Mouse (Mus musculus) midbrain, embryonic 15.5 days (tissue): Measurements from ENCODE around the gene Map2k5. TPM values are rescaled to one million over a fixed set of nuclear protein-coding genes. Genes with fewer than 3 reads are reported as not detected.

ENCODE experiments used
- ATAC-seq: fragments of 200-750 bp; cut with Nextera tagmentation; replicated peaks from 2 replicates; pipeline ENCODE4 v1.8.0; 2017; ENCODE audit warnings: moderate TSS enrichment
- H3K27ac ChIP-seq: fragments of 300-500 bp; sonication (generic); 2 replicates; pipeline ENCODE4 v1.5.1; 2015; ENCODE audit warnings: mild to moderate bottlenecking, inconsistent platforms
- H3K27me3 ChIP-seq: fragments of 300-500 bp; sonication (generic); replicated peaks from 2 replicates; pipeline ENCODE4 v1.6.1; 2015; ENCODE audit warnings: inconsistent platforms
- H3K36me3 ChIP-seq: fragments of 300-500 bp; sonication (generic); replicated peaks from 2 replicates; pipeline ENCODE4 v1.6.1; 2015; ENCODE audit warnings: inconsistent platforms
- H3K4me1 ChIP-seq: fragments of 300-500 bp; sonication (generic); 2 replicates; pipeline ENCODE4 v1.6.1; 2015; ENCODE audit warnings: inconsistent platforms
- H3K4me2 ChIP-seq: fragments of 300-500 bp; sonication (generic); 2 replicates; pipeline ENCODE4 v1.6.1; 2015; ENCODE audit warnings: inconsistent platforms, mild to moderate bottlenecking, moderate library complexity
- H3K4me3 ChIP-seq: fragments of 300-500 bp; sonication (generic); 2 replicates; pipeline ENCODE4 v1.5.1; 2015; ENCODE audit warnings: mild to moderate bottlenecking, inconsistent platforms
- H3K9ac ChIP-seq: fragments of 300-500 bp; sonication (generic); 2 replicates; pipeline ENCODE4 v1.6.1; 2015; ENCODE audit warnings: mild to moderate bottlenecking, inconsistent platforms
- H3K9me3 ChIP-seq: fragments of 300-500 bp; sonication (generic); 2 replicates; pipeline ENCODE4 v1.6.1; 2016; ENCODE audit warnings: inconsistent platforms
- WGBS: fragments of 180-500 bp; shearing (Covaris S2); methylation state at CpG from one replicate; pipeline ENCODE4 v1.1.7; 2015; ENCODE audit warnings: mixed read lengths; 5-methylcytosine and 5-hydroxymethylcytosine counted together
- polyA plus RNA-seq: library from polyadenylated mRNA; unstranded; fragments of >200 nt; fragmentation: Nextera tagmentation; extraction: Ambion mirVana; gene quantifications from 2 replicates; pipeline ENCODE4 v1.2.1, GENCODE M21; 2015

The Map2k5 gene
- polyA plus RNA-seq, 1 experiment from 2014 or later, result 38.7 TPM

DNA sequence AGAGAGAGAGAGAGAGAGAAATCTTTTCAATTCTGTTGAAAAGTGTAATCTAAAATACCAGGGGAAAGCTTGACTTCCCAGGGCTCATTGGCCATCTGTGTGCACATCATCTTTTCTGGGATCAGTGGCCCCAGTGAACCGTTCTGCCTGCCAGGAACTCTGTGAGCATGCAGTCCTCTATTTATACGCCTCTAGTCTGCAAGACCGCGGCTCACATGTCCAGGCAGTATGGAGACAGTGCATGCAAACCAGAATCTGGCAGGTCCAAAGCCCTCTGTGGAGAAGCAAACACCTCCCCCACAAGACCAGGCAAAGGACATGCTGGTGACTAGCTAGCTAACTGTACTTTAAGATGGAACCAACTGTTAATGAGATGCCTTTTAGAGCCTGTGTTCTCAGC is 41.9 kb downstream of the Map2k5 start:
- Histone ChIP-seq H3K4me1 (peaks cover 24% of the 10 kb centered on the region), H3K27ac (no peak overlapping the region), H3K9ac (no peak overlapping the region), H3K4me2 (no peak overlapping the region), H3K36me3 (no peaks in the 10 kb centered on the region), H3K9me3 (no peaks in the 10 kb centered on the region), H3K4me3 (no peak overlapping the region), H3K27me3 (no peaks in the 10 kb centered on the region)
- 91% methylated on average over 4 of the region's 4 CpGs for WGBS
- ATAC-seq, result no peak

- no peak overlapping the region for H3K4me2 ChIP-seq
- no peak overlapping the region for H3K27ac ChIP-seq
- H3K9ac ChIP-seq, result no peak overlapping the region
- no peaks in the 10 kb centered on the region for H3K36me3 ChIP-seq
- peaks cover 3% of the 10 kb centered on the region; the same call in 1 of the 2 replicates for H3K4me1 ChIP-seq
- no peaks in the 10 kb centered on the region for H3K27me3 ChIP-seq
- WGBS, result 97% methylated on average over 2 of the region's 2 CpGs
- no peak overlapping the region for H3K4me3 ChIP-seq
- no peaks in the 10 kb centered on the region for H3K9me3 ChIP-seq
- no peak for ATAC-seq
Observed at GRCm38 (mm10) chr9:63333074-63333473, 44.6 kb downstream of the Map2k5 start.

DNA sequence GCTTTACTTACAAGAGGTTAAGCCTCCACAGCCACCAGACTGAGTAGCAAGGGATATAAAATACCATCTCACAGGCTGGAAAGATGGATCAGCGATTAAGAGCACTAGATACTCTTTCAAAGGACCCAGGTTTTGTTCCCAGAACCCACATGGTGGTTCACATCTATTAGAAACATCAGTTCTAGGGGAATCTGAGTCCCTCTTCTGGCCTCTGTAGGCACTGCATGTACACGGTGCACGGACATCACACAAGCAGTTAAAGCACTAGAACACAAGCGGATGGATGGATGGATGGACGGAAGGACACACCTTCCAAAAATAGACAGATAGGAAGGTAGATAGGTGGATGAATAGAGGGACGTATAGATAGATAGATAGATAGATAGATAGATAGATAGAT is 46.5 kb downstream of the Map2k5 start:
- Histone ChIP-seq H3K36me3 (no peaks in the 10 kb centered on the region), H3K4me2 (no peak overlapping the region), H3K9me3 (no peaks in the 10 kb centered on the region), H3K9ac (no peak overlapping the region), H3K27me3 (no peaks in the 10 kb centered on the region), H3K4me3 (no peak overlapping the region), H3K4me1 (no peaks in the 10 kb centered on the region), H3K27ac (no peak overlapping the region)
- ATAC-seq, result no peak
- 95% methylated on average over 6 of the region's 6 CpGs for WGBS

DNA sequence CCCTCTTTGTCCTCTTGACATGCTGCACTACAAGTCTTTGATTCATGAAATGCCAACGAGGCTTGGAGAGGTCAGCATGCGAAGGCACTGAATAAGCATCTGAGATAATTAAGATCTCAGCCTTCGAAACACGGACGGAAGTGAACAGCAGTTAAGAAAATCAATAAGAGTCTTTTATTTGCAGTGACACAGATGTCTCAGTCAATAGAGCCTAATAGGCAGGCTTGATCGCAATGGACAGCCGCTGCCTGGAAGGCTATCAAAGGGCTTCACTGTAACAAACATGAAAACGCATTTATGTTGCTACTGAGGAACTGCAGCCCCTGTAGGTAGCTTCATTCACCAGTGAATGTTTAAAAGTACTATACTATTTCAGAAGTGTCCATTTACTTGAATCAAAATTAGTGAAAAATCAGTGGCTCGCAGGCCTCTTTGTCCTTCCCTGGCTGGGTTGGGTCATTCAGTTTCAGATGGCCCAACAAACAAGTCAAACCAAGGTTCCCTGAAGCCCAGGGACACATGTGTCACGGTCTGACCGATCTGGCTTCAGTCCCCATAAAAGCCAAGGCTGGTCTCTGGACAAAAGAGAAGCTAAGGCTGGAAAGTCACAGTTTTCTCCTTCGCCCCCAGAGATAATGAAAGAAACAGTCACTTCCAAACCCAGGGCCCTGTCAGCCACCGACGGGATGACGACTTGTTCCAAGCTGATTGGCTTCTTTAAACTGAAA is 48.6 kb downstream of the Map2k5 start:
- Histone ChIP-seq H3K27ac (no peak overlapping the region), H3K9me3 (no peaks in the 10 kb centered on the region), H3K4me1 (no peaks in the 10 kb centered on the region), H3K9ac (no peak overlapping the region), H3K27me3 (no peaks in the 10 kb centered on the region), H3K36me3 (no peaks in the 10 kb centered on the region), H3K4me2 (no peak overlapping the region), H3K4me3 (no peak overlapping the region)
- no peak for ATAC-seq
- 42% methylated on average over 15 of the region's 15 CpGs for WGBS

- H3K27ac ChIP-seq, result no peak overlapping the region
- no peak overlapping the region for H3K4me3 ChIP-seq
- no peaks in the 10 kb centered on the region for H3K4me1 ChIP-seq
- H3K27me3 ChIP-seq, result no peaks in the 10 kb centered on the region
- no peak for ATAC-seq
- no peak overlapping the region for H3K9ac ChIP-seq
- no peak overlapping the region for H3K4me2 ChIP-seq
- H3K9me3 ChIP-seq, result no peaks in the 10 kb centered on the region
- no peaks in the 10 kb centered on the region for H3K36me3 ChIP-seq
Observed at GRCm38 (mm10) chr9:63315231-63315630, 62.5 kb downstream of the Map2k5 start.

GRCm38 (mm10) chr9:63314126-63314525 is 63.6 kb downstream of the Map2k5 start:
- Histone ChIP-seq H3K9ac (no peak overlapping the region), H3K4me2 (no peak overlapping the region), H3K27ac (no peak overlapping the region), H3K4me1 (no peaks in the 10 kb centered on the region), H3K9me3 (no peaks in the 10 kb centered on the region), H3K27me3 (no peaks in the 10 kb centered on the region), H3K4me3 (no peak overlapping the region), H3K36me3 (no peaks in the 10 kb centered on the region)
- 76% methylated on average over 4 of the region's 4 CpGs for WGBS
- ATAC-seq, result no peak

GRCm38 (mm10) chr9:63309956-63310355 is 67.7 kb downstream of the Map2k5 start:
- ATAC-seq, result no peak
- H3K9ac ChIP-seq, result no peak overlapping the region
- WGBS, result 83% methylated on average over 6 of the region's 6 CpGs

DNA sequence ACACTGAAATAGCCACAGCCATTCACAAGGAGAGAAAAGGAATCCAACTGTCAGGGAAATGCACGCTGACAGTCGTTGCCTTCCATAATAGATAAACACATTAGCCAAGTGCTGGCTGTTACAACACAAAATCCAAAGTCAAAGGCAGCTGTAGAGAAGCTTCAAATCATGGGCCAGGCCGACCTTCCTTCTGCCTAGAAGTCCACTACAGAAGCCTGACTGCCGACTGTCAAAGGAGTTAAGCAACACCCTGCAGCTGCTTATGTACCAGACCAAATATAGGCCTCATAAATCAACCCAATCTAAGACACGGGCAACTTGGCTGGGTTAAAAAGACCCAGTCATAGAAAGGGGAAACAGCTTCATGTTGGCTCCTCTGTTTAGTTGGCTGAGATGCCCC is 68.7 kb downstream of the Map2k5 start:
- 53% methylated on average over 5 of the region's 5 CpGs for WGBS

More at GRCm38 (mm10) chr9:63309956-63310355, 67.7 kb downstream of the Map2k5 start:
- Histone ChIP-seq H3K4me3 (no peak overlapping the region), H3K9me3 (no peaks in the 10 kb centered on the region), H3K27ac (no peak overlapping the region), H3K36me3 (no peaks in the 10 kb centered on the region), H3K27me3 (no peaks in the 10 kb centered on the region), H3K4me1 (peaks cover 11% of the 10 kb centered on the region; the same call in 1 of the 2 replicates), H3K4me2 (no peak overlapping the region)

GRCm38 (mm10) chr9:63308441-63308840 is 69.3 kb downstream of the Map2k5 start:
- Histone ChIP-seq H3K9me3 (no peaks in the 10 kb centered on the region), H3K4me3 (no peak overlapping the region), H3K4me1 (peaks cover 11% of the 10 kb centered on the region; the same call in 1 of the 2 replicates), H3K9ac (no peak overlapping the region), H3K27me3 (no peaks in the 10 kb centered on the region), H3K36me3 (no peaks in the 10 kb centered on the region), H3K27ac (no peak overlapping the region), H3K4me2 (no peak overlapping the region)
- WGBS, result 35% methylated on average over 4 of the region's 4 CpGs
- ATAC-seq, result no peak

More for the DNA sequence above, 68.7 kb downstream of the Map2k5 start:
- H3K9me3 ChIP-seq, result no peaks in the 10 kb centered on the region
- H3K36me3 ChIP-seq, result no peaks in the 10 kb centered on the region
- no peak overlapping the region for H3K4me2 ChIP-seq
- H3K27me3 ChIP-seq, result no peaks in the 10 kb centered on the region
- H3K4me1 ChIP-seq, result peaks cover 11% of the 10 kb centered on the region; the same call in 1 of the 2 replicates
- H3K4me3 ChIP-seq, result no peak overlapping the region
- H3K27ac ChIP-seq, result no peak overlapping the region
- no peak for ATAC-seq
- no peak overlapping the region for H3K9ac ChIP-seq

GRCm38 (mm10) chr9:63302511-63302910 is 75.2 kb downstream of the Map2k5 start:
- WGBS, result 93% methylated on average over 4 of the region's 4 CpGs

GRCm38 (mm10) chr9:63298656-63299055 is 79.0 kb downstream of the Map2k5 start:
- no peak overlapping the region for H3K4me3 ChIP-seq

More at GRCm38 (mm10) chr9:63302511-63302910, 75.2 kb downstream of the Map2k5 start:
- Histone ChIP-seq H3K27ac (no peak overlapping the region), H3K4me3 (no peak overlapping the region), H3K4me2 (no peak overlapping the region), H3K9ac (no peak overlapping the region), H3K4me1 (no peaks in the 10 kb centered on the region), H3K27me3 (no peaks in the 10 kb centered on the region), H3K9me3 (no peaks in the 10 kb centered on the region), H3K36me3 (no peaks in the 10 kb centered on the region)
- no peak for ATAC-seq

DNA sequence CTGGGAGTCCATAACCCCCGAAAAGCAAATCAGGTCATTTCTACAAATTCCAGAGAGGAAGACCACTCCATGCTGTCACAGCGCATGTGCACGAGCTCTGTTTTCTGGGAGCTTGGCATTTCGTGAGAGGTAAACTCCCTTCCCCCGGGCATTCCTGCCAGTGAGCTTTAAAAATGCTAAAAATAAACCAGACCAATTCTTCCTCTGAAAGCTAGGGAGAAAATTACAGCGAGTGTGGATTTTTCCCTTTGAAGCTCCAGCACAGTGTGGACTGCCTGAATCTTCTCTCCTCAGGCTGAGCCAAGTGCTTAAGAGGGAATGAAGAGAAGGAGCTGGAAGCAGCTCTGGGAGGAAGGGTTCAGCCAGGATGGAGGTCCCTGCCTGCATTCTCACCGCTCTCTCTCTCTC is 82.1 kb downstream of the Map2k5 start:
- peak; percentile 73 for ATAC-seq
- H3K9ac ChIP-seq, result no peak overlapping the region
- WGBS, result 43% methylated on average over 7 of the region's 7 CpGs

More at GRCm38 (mm10) chr9:63298656-63299055, 79.0 kb downstream of the Map2k5 start:
- no peak overlapping the region for H3K4me2 ChIP-seq
- no peak for ATAC-seq
- no peaks in the 10 kb centered on the region for H3K9me3 ChIP-seq
- no peaks in the 10 kb centered on the region for H3K36me3 ChIP-seq
- peaks cover 24% of the 10 kb centered on the region for H3K4me1 ChIP-seq
- H3K9ac ChIP-seq, result no peak overlapping the region
- H3K27ac ChIP-seq, result no peak overlapping the region
- WGBS, result 97% methylated on average over 3 of the region's 3 CpGs
- H3K27me3 ChIP-seq, result no peaks in the 10 kb centered on the region

GRCm38 (mm10) chr9:63294846-63295245 is 82.9 kb downstream of the Map2k5 start:
- Histone ChIP-seq H3K4me2 (no peak overlapping the region), H3K36me3 (no peaks in the 10 kb centered on the region), H3K9me3 (no peaks in the 10 kb centered on the region), H3K27ac (no peak overlapping the region), H3K4me3 (no peak overlapping the region), H3K27me3 (no peaks in the 10 kb centered on the region), H3K9ac (no peak overlapping the region), H3K4me1 (peaks cover 24% of the 10 kb centered on the region)
- no peak for ATAC-seq
- 86% methylated on average over 6 of the region's 6 CpGs for WGBS

More for the DNA sequence above, 82.1 kb downstream of the Map2k5 start:
- Histone ChIP-seq H3K27ac (peak overlapping the region; percentile 71), H3K36me3 (no peaks in the 10 kb centered on the region), H3K4me2 (peak overlapping the region; percentile 31), H3K27me3 (no peaks in the 10 kb centered on the region), H3K4me3 (no peak overlapping the region), H3K4me1 (peaks cover 24% of the 10 kb centered on the region), H3K9me3 (no peaks in the 10 kb centered on the region)
